Mouse (Mus musculus) limb, embryonic 10.5 days (tissue): ENCODE data around the gene Rplp1. TPM values are rescaled to one million over a fixed set of nuclear protein-coding genes. Genes with fewer than 3 reads are reported as not detected.

Experiments
- DNase-seq: peaks from one replicate; pipeline ENCODE4 v3.0.0-alpha.2; 2017; ENCODE audit warnings: low spot score
- H3K27ac ChIP-seq: fragments of 300-500 bp; sonication (generic); 2 replicates; pipeline ENCODE4 v1.5.1; 2016; ENCODE audit warnings: mild to moderate bottlenecking
- H3K27me3 ChIP-seq: fragments of 300-500 bp; sonication (generic); 2 replicates; pipeline ENCODE4 v1.6.1; 2016; ENCODE audit warnings: low read depth, mild to moderate bottlenecking; ENCODE audit not compliant: poor library complexity, severe bottlenecking
- H3K36me3 ChIP-seq: fragments of 300-500 bp; sonication (generic); 2 replicates; pipeline ENCODE4 v1.6.1; 2016; ENCODE audit warnings: mild to moderate bottlenecking, moderate library complexity
- H3K4me1 ChIP-seq: fragments of 300-500 bp; sonication (generic); 2 replicates; pipeline ENCODE4 v1.6.1; 2016
- H3K4me3 ChIP-seq: fragments of 300-500 bp; sonication (generic); 2 replicates; pipeline ENCODE4 v1.5.1; 2016; ENCODE audit warnings: mild to moderate bottlenecking, moderate library complexity
- H3K9me3 ChIP-seq: fragments of 300-500 bp; sonication (generic); replicated peaks from 2 replicates; pipeline ENCODE4 v1.6.1; 2016; ENCODE audit warnings: mild to moderate bottlenecking
- WGBS: fragments of 180-500 bp; shearing (Covaris S2); methylation state at CpG from one replicate; pipeline ENCODE4 v1.1.7; 2016; 5-methylcytosine and 5-hydroxymethylcytosine counted together
- polyA plus RNA-seq: library from polyadenylated mRNA; unstranded; fragments of >200 nt; fragmentation: Nextera tagmentation; extraction: Ambion mirVana; gene quantifications from 2 replicates; pipeline ENCODE4 v1.2.1, GENCODE M21; 2016

The Rplp1 gene
- polyA plus RNA-seq, 1 experiment from 2014 or later: 1,122 TPM

GRCm38 (mm10) chr9:61908341-61908740 is 6.0 kb downstream of the Rplp1 start:
- Histone ChIP-seq H3K9me3 (no peaks in the 10 kb centered on the region), H3K4me3 (no peak overlapping the region), H3K27ac (no peak overlapping the region), H3K36me3 (peaks cover 32% of the 10 kb centered on the region), H3K4me1 (peaks cover 26% of the 10 kb centered on the region), H3K27me3 (no peaks in the 10 kb centered on the region)
- 90% methylated on average over 3 of the region's 3 CpGs for WGBS
- DNase-seq: no peak

- Histone ChIP-seq H3K27me3 (no peaks in the 10 kb centered on the region), H3K9me3 (no peaks in the 10 kb centered on the region), H3K4me3 (no peak overlapping the region), H3K36me3 (peaks cover 26% of the 10 kb centered on the region), H3K27ac (no peak overlapping the region), H3K4me1 (peaks cover 20% of the 10 kb centered on the region)
- WGBS: 93% methylated on average over 4 of the region's 4 CpGs
- DNase-seq: no peak
Measured at GRCm38 (mm10) chr9:61907621-61908295, 6.6 kb downstream of the Rplp1 start.

- 65% methylated on average over 10 of the region's 10 CpGs for WGBS
- DNase-seq: peak; percentile 54
- H3K27me3 ChIP-seq: peaks cover 6% of the 10 kb centered on the region; the same call in 1 of the 2 replicates
- H3K9me3 ChIP-seq: no peaks in the 10 kb centered on the region
- no peak overlapping the region for H3K27ac ChIP-seq
- peaks cover 18% of the 10 kb centered on the region for H3K4me1 ChIP-seq
- H3K36me3 ChIP-seq: peaks cover 17% of the 10 kb centered on the region
- H3K4me3 ChIP-seq: no peak overlapping the region
Measured at GRCm38 (mm10) chr9:61906912-61907311, 7.4 kb downstream of the Rplp1 start.

- H3K36me3 ChIP-seq: 0 out of 2 replicates have a peak, but pooled peaks cover 6% of the 10 kb centered on the region
- H3K27me3 ChIP-seq: peaks cover 13% of the 10 kb centered on the region
- no peak for DNase-seq
- 62% methylated on average over 5 of the region's 5 CpGs for WGBS
- peaks cover 18% of the 10 kb centered on the region for H3K4me1 ChIP-seq
- no peak overlapping the region for H3K4me3 ChIP-seq
- H3K9me3 ChIP-seq: no peaks in the 10 kb centered on the region
- H3K27ac ChIP-seq: no peak overlapping the region
Measured at GRCm38 (mm10) chr9:61905576-61905975, 8.8 kb downstream of the Rplp1 start.

GRCm38 (mm10) chr9:61904201-61904600 is 10.1 kb downstream of the Rplp1 start:
- Histone ChIP-seq H3K36me3 (0 out of 2 replicates have a peak, but pooled peaks cover 1% of the 10 kb centered on the region), H3K4me1 (peaks cover 25% of the 10 kb centered on the region), H3K27ac (peak overlapping the region; percentile 2; the same call in 1 of the 2 replicates), H3K4me3 (no peak overlapping the region), H3K27me3 (peaks cover 23% of the 10 kb centered on the region), H3K9me3 (no peaks in the 10 kb centered on the region)
- DNase-seq: no peak
- WGBS: 57% methylated on average over 7 of the region's 7 CpGs

GRCm38 (mm10) chr9:61902445-61902844 is 11.9 kb downstream of the Rplp1 start:
- Histone ChIP-seq H3K4me1 (peaks cover 28% of the 10 kb centered on the region), H3K36me3 (no peaks in the 10 kb centered on the region), H3K27ac (0 out of 2 replicates have a peak overlapping the region, but pooled peaks have one; percentile 6), H3K9me3 (no peaks in the 10 kb centered on the region), H3K4me3 (no peak overlapping the region), H3K27me3 (peaks cover 30% of the 10 kb centered on the region)
- 73% methylated on average over 9 of the region's 9 CpGs for WGBS
- no peak for DNase-seq

- H3K27me3 ChIP-seq: peaks cover 35% of the 10 kb centered on the region
Measured at GRCm38 (mm10) chr9:61901574-61901973, 12.8 kb downstream of the Rplp1 start.

GRCm38 (mm10) chr9:61899804-61900203 is 14.5 kb downstream of the Rplp1 start:
- DNase-seq: peak; percentile 89
- WGBS: 5% methylated on average over 16 of the region's 16 CpGs
- no peak overlapping the region for H3K27ac ChIP-seq
- no peaks in the 10 kb centered on the region for H3K9me3 ChIP-seq
- H3K4me1 ChIP-seq: peaks cover 34% of the 10 kb centered on the region
- peaks cover 47% of the 10 kb centered on the region for H3K27me3 ChIP-seq
- H3K36me3 ChIP-seq: no peaks in the 10 kb centered on the region
- H3K4me3 ChIP-seq: peak overlapping the region; percentile 31; the same call in 1 of the 2 replicates

More at GRCm38 (mm10) chr9:61901574-61901973, 12.8 kb downstream of the Rplp1 start:
- H3K9me3 ChIP-seq: no peaks in the 10 kb centered on the region
- DNase-seq: no peak
- H3K4me1 ChIP-seq: peaks cover 32% of the 10 kb centered on the region
- H3K27ac ChIP-seq: no peak overlapping the region
- no peak overlapping the region for H3K4me3 ChIP-seq
- H3K36me3 ChIP-seq: no peaks in the 10 kb centered on the region
- WGBS: 89% methylated on average over 4 of the region's 4 CpGs

GRCm38 (mm10) chr9:61898401-61898800 is 15.9 kb downstream of the Rplp1 start:
- Histone ChIP-seq H3K4me1 (peaks cover 30% of the 10 kb centered on the region), H3K27ac (no peak overlapping the region), H3K27me3 (peaks cover 47% of the 10 kb centered on the region), H3K36me3 (no peaks in the 10 kb centered on the region), H3K4me3 (no peak overlapping the region), H3K9me3 (no peaks in the 10 kb centered on the region)
- WGBS: 3% methylated on average over 7 of the region's 8 CpGs
- peak; percentile 93 for DNase-seq

GRCm38 (mm10) chr9:61895014-61895413 is 19.3 kb downstream of the Rplp1 start:
- Histone ChIP-seq H3K27me3 (peaks cover 29% of the 10 kb centered on the region), H3K9me3 (no peaks in the 10 kb centered on the region), H3K27ac (peak overlapping the region; percentile 46; the same call in 1 of the 2 replicates), H3K4me1 (peaks cover 30% of the 10 kb centered on the region), H3K36me3 (no peaks in the 10 kb centered on the region), H3K4me3 (no peak overlapping the region)
- DNase-seq: no peak
- WGBS: 48% methylated on average over 8 of the region's 8 CpGs

GRCm38 (mm10) chr9:61889855-61890254 is 24.5 kb downstream of the Rplp1 start:
- WGBS: 83% methylated on average over 8 of the region's 8 CpGs
- Histone ChIP-seq H3K9me3 (no peaks in the 10 kb centered on the region), H3K4me3 (no peak overlapping the region), H3K27me3 (no peaks in the 10 kb centered on the region), H3K36me3 (no peaks in the 10 kb centered on the region), H3K4me1 (peaks cover 15% of the 10 kb centered on the region), H3K27ac (no peak overlapping the region)
- no peak for DNase-seq

GRCm38 (mm10) chr9:61887661-61888379 is 26.5 kb downstream of the Rplp1 start:
- Histone ChIP-seq H3K4me3 (no peak overlapping the region), H3K27me3 (no peaks in the 10 kb centered on the region), H3K9me3 (no peaks in the 10 kb centered on the region), H3K27ac (no peak overlapping the region; the same call in 1 of the 2 replicates), H3K4me1 (peaks cover 12% of the 10 kb centered on the region), H3K36me3 (no peaks in the 10 kb centered on the region)
- no peak for DNase-seq
- WGBS: 80% methylated on average over 11 of the region's 11 CpGs

- H3K27ac ChIP-seq: no peak overlapping the region
Measured at GRCm38 (mm10) chr9:61885964-61886363, 28.4 kb downstream of the Rplp1 start.

More at GRCm38 (mm10) chr9:61885964-61886363, 28.4 kb downstream of the Rplp1 start:
- no peaks in the 10 kb centered on the region for H3K27me3 ChIP-seq
- no peaks in the 10 kb centered on the region for H3K36me3 ChIP-seq
- no peak for DNase-seq
- 86% methylated on average over 7 of the region's 7 CpGs for WGBS
- H3K9me3 ChIP-seq: no peaks in the 10 kb centered on the region
- peaks cover 20% of the 10 kb centered on the region for H3K4me1 ChIP-seq
- H3K4me3 ChIP-seq: no peak overlapping the region
